Mouse (Mus musculus): ENCODE results near the gene Brd3. TPM values are rescaled to one million over a fixed set of nuclear protein-coding genes. Genes with fewer than 3 reads are reported as not detected.
"Not testable (repeated sequence)": the region's sequence is repeated elsewhere in the genome, so short reads cannot be mapped to it uniquely, and the experiment has no call there.

The Brd3 gene
- polyA plus RNA-seq, 1 experiment from 2014 or later = 70.8 TPM

DNA sequence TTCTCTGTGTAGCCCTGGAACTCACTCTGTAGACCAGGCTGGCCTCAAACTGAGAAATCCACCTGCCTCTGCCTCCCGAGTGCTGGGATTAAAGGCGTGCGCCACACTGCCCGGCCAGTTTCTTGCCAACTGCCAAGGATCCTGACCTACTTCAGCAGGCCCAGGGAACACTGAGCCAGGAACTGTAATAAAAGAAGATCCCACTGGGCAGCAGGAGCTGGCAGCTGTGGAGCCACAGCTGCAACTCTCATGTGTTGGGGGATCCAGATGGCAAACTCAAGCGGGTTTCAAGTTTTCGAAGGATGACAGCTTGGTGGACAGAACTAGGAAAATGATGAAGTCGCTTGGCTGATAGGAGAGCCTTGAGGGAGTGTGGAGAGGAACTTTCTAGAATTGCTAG is 3.2 kb upstream of the Brd3 start:
- H3K4me2 ChIP-seq (ENCODE audit: low read length) = no peak overlapping the region
- no peak overlapping the region for H3K4me3 ChIP-seq (ENCODE audit: control insufficient read depth in 1 of 2, insufficient read depth in 1 of 2, low read depth in 1 of 2, low read length in 2 of 2)
- H3K36me3 ChIP-seq (ENCODE audit: control insufficient read depth, insufficient read depth, low read length) = no peaks in the 10 kb centered on the region
- no peak overlapping the region for H3K27ac ChIP-seq (replicated peaks in 1 of 2; ENCODE audit: control insufficient read depth in 1 of 2, insufficient read depth in 1 of 2, low read depth in 2 of 2, low read length in 2 of 2)
- H3K27me3 ChIP-seq (ENCODE audit: control insufficient read depth, insufficient read depth, low read length) = no peaks in the 10 kb centered on the region
- ATAC-seq (ENCODE audit: insufficient number of reproducible peaks, insufficient read depth, low FRiP score, low read depth) = no peak
- H3K4me1 ChIP-seq (ENCODE audit: control insufficient read depth in 2 of 2, insufficient read depth in 2 of 2, low read length in 2 of 2) = peaks cover 8 to 12% of the 10 kb centered on the region in 2 experiments
- 89% methylated on average over 7 of the region's 7 CpGs for WGBS
- H3K9me3 ChIP-seq (ENCODE audit: control insufficient read depth, low read length) = no peaks in the 10 kb centered on the region
- no peak overlapping the region for H3K9ac ChIP-seq (ENCODE audit: low read length)

DNA sequence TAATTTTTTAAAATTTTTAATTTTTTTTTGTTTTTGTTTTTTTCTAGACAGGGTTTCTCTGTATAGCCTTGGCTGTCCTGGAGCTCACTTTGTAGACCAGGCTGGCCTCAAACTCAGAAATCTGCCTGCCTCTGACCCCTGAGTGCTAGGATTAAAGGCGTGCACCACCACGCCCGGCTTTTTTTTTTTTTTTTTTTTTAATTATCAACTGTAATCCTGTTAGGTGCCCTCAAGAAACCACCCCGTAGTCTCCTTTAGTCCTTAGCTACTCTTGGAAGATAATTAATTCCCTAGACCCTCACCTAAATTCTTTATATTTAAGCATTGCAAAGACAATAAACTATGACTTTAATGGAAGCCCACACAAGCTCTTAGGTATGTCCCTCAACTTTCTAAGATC is 804 bp downstream of the Brd3 start:
- not testable (repeated sequence) for ATAC-seq (ENCODE audit: insufficient number of reproducible peaks, insufficient read depth, low FRiP score, low read depth); H3K4me2 ChIP-seq (ENCODE audit: low read length); H3K9ac ChIP-seq (ENCODE audit: low read length); H3K27me3 ChIP-seq (ENCODE audit: control insufficient read depth, insufficient read depth, low read length); H3K4me3 ChIP-seq (ENCODE audit: control insufficient read depth in 1 of 2, insufficient read depth in 1 of 2, low read depth in 1 of 2, low read length in 2 of 2); H3K36me3 ChIP-seq (ENCODE audit: control insufficient read depth, insufficient read depth, low read length); H3K9me3 ChIP-seq (ENCODE audit: control insufficient read depth, low read length); H3K27ac ChIP-seq (replicated peaks in 1 of 2; ENCODE audit: control insufficient read depth in 1 of 2, insufficient read depth in 1 of 2, low read depth in 2 of 2, low read length in 2 of 2)
- 91% methylated on average over 4 of the region's 4 CpGs for WGBS
- H3K4me1 ChIP-seq (ENCODE audit: control insufficient read depth in 2 of 2, insufficient read depth in 2 of 2, low read length in 2 of 2) = peaks cover 17 to 25% of the 10 kb centered on the region in 2 experiments

DNA sequence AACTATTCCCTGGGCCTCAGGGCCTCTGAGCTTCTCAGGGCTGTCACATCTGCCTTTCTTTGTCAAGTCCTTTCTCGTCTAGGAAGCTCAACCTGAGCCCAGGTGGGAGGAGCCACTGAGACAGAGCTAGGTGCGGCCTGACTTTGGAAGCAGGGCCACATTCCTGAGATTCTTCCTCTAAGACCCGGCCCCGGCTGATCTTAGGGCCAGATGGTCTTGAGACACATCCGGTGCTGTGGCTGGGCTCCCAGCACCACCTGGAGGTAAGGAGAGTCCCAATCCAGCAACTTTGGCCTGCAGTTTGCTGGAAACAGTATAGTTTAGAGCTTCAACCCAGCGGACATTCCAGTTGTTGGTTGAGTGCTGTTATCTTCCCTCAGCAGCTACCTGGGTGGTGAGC is 1.9 kb downstream of the Brd3 start:
- Histone ChIP-seq H3K27ac (replicated peaks in 1 of 2; ENCODE audit: control insufficient read depth in 1 of 2, insufficient read depth in 1 of 2, low read depth in 2 of 2, low read length in 2 of 2) (peak overlapping the region in 1 of 2 experiments; percentile 51; a peak in 3 of 4 replicates), H3K4me1 (ENCODE audit: control insufficient read depth in 2 of 2, insufficient read depth in 2 of 2, low read length in 2 of 2) (peaks cover 17 to 25% of the 10 kb centered on the region in 2 experiments), H3K36me3 (ENCODE audit: control insufficient read depth, insufficient read depth, low read length) (no peaks in the 10 kb centered on the region), H3K9me3 (ENCODE audit: control insufficient read depth, low read length) (no peaks in the 10 kb centered on the region), H3K9ac (ENCODE audit: low read length) (no peak overlapping the region), H3K27me3 (ENCODE audit: control insufficient read depth, insufficient read depth, low read length) (no peaks in the 10 kb centered on the region), H3K4me3 (ENCODE audit: control insufficient read depth in 1 of 2, insufficient read depth in 1 of 2, low read depth in 1 of 2, low read length in 2 of 2) (no peak overlapping the region), H3K4me2 (ENCODE audit: low read length) (0 out of 2 replicates have a peak overlapping the region, but pooled peaks have one; percentile 13)
- ATAC-seq (ENCODE audit: insufficient number of reproducible peaks, insufficient read depth, low FRiP score, low read depth) = no peak
- WGBS = 5% methylated on average over 6 of the region's 6 CpGs

DNA sequence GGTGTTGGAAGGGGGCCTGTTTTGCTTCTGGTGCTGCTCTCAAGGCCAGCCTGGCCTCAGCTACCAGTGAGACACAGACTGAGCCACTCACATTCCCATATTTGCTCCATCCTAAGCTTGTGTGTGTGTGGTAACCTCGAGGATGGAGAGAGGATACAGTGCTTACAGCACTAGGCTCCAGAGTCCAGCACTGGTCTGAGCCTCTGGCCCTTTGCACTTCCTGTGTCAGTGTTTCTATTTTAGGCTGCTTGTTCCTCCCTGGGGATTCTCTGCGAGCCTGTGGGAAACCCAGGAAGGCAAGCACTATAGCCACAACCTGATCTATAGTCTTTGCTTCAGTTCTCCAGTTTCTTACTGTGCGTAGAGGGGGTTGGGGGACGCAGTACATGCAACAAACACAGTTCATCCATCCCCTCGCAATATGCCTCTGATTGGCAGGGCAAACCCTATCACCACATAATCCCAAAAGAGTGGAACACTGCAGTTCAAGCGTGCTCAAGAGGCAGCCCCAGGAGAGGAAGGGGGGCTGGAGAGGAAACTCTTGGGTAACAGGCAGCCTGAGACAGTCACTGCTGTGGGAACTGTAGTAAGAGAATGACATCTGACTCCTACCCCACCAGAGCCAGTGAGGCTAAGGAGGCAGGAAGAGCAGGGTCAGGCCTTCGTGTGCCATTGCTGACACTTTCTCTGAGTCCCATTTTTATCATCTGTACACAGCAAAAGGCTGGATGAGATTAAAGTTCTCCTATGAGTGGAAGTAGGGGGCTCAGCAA is 3.2 kb downstream of the Brd3 start:
- no peak for ATAC-seq (ENCODE audit: insufficient number of reproducible peaks, insufficient read depth, low FRiP score, low read depth)
- no peak overlapping the region for H3K4me3 ChIP-seq (ENCODE audit: control insufficient read depth in 1 of 2, insufficient read depth in 1 of 2, low read depth in 1 of 2, low read length in 2 of 2)
- peak overlapping the region; percentile 3; the same call in 1 of the 2 replicates for H3K9ac ChIP-seq (ENCODE audit: low read length)
- peak overlapping the region; percentile 4 to 68 for H3K27ac ChIP-seq (replicated peaks in 1 of 2; ENCODE audit: control insufficient read depth in 1 of 2, insufficient read depth in 1 of 2, low read depth in 2 of 2, low read length in 2 of 2)
- H3K9me3 ChIP-seq (ENCODE audit: control insufficient read depth, low read length) = no peaks in the 10 kb centered on the region
- peaks cover 17 to 25% of the 10 kb centered on the region in 2 experiments for H3K4me1 ChIP-seq (ENCODE audit: control insufficient read depth in 2 of 2, insufficient read depth in 2 of 2, low read length in 2 of 2)
- no peaks in the 10 kb centered on the region for H3K36me3 ChIP-seq (ENCODE audit: control insufficient read depth, insufficient read depth, low read length)
- H3K27me3 ChIP-seq (ENCODE audit: control insufficient read depth, insufficient read depth, low read length) = no peaks in the 10 kb centered on the region
- 40% methylated on average over 7 of the region's 7 CpGs for WGBS
- H3K4me2 ChIP-seq (ENCODE audit: low read length) = no peak overlapping the region

DNA sequence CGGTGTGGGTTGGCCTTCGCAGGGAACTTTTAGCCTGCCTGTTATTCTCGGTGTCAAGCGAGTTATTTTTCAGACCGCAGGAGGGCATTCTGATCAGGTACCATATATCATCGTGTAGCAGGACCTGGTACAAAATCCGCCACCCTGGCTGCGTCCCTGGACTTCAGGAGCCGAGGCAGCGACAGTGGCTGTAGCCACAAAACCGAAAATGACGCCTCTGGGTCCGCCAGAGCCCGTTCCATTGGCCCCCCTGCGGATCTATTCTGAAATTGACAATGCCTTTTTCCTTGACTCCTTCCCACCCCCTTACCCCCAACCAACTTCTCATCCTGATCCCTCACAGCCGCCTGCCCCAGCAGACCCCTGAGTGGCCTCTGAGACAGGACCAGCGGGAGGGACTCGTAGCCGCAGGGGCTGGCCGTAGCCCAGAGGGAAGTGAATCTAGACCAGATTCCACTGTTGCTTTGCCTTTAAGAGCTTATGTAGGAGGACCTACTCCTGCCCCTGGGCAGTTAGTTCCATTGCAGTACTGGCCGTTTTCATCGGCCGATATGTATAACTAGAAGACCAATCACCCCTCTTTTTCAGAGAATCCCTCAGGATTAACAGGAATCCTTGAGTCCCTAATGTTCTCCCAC is 11.0 kb downstream of the Brd3 start:
- Histone ChIP-seq H3K27me3 (ENCODE audit: control insufficient read depth, insufficient read depth, low read length) (no peaks in the 10 kb centered on the region), H3K4me3 (ENCODE audit: control insufficient read depth in 1 of 2, insufficient read depth in 1 of 2, low read depth in 1 of 2, low read length in 2 of 2) (peak overlapping the region; percentile 29 to 36), H3K4me2 (ENCODE audit: low read length) (peak overlapping the region; percentile 60), H3K36me3 (ENCODE audit: control insufficient read depth, insufficient read depth, low read length) (no peaks in the 10 kb centered on the region), H3K9ac (ENCODE audit: low read length) (peak overlapping the region; percentile 38), H3K9me3 (ENCODE audit: control insufficient read depth, low read length) (peaks cover 3% of the 10 kb centered on the region; the same call in 1 of the 2 replicates), H3K4me1 (ENCODE audit: control insufficient read depth in 2 of 2, insufficient read depth in 2 of 2, low read length in 2 of 2) (no peaks in the 10 kb centered on the region), H3K27ac (replicated peaks in 1 of 2; ENCODE audit: control insufficient read depth in 1 of 2, insufficient read depth in 1 of 2, low read depth in 2 of 2, low read length in 2 of 2) (peak overlapping the region in 1 of 2 experiments; percentile 17; a peak in 2 of 4 replicates)
- ATAC-seq (ENCODE audit: insufficient number of reproducible peaks, insufficient read depth, low FRiP score, low read depth) = no peak
- WGBS = 48% methylated on average over 23 of the region's 23 CpGs

DNA sequence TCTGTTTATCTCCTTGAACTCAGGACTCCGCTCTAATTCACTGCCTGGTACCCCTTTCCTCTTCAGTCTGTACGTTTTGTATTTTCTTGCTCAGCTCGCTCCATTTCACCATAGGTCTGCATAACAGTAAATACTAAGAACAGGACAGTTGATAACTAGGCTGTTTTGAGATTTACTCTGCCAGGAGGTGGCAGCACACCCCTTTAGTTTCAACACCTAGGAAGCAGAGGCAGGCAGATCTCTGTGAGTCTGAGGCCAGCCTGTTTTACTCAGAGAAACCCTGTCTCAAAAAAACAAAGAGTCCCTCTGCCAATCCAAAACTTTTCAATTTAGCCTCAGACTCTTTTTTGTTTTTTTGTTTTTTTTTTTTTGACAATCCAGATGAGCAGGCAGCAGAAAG is 13.5 kb downstream of the Brd3 start:
- ATAC-seq (ENCODE audit: insufficient number of reproducible peaks, insufficient read depth, low FRiP score, low read depth) = no peak
- Histone ChIP-seq H3K27me3 (ENCODE audit: control insufficient read depth, insufficient read depth, low read length) (no peaks in the 10 kb centered on the region), H3K9me3 (ENCODE audit: control insufficient read depth, low read length) (peaks cover 3% of the 10 kb centered on the region; the same call in 1 of the 2 replicates), H3K27ac (replicated peaks in 1 of 2; ENCODE audit: control insufficient read depth in 1 of 2, insufficient read depth in 1 of 2, low read depth in 2 of 2, low read length in 2 of 2) (no peak overlapping the region), H3K36me3 (ENCODE audit: control insufficient read depth, insufficient read depth, low read length) (no peaks in the 10 kb centered on the region), H3K9ac (ENCODE audit: low read length) (no peak overlapping the region), H3K4me1 (ENCODE audit: control insufficient read depth in 2 of 2, insufficient read depth in 2 of 2, low read length in 2 of 2) (no peaks in the 10 kb centered on the region), H3K4me3 (ENCODE audit: control insufficient read depth in 1 of 2, insufficient read depth in 1 of 2, low read depth in 1 of 2, low read length in 2 of 2) (no peak overlapping the region), H3K4me2 (ENCODE audit: low read length) (no peak overlapping the region)
- 90% methylated on average over 3 of the region's 3 CpGs for WGBS

DNA sequence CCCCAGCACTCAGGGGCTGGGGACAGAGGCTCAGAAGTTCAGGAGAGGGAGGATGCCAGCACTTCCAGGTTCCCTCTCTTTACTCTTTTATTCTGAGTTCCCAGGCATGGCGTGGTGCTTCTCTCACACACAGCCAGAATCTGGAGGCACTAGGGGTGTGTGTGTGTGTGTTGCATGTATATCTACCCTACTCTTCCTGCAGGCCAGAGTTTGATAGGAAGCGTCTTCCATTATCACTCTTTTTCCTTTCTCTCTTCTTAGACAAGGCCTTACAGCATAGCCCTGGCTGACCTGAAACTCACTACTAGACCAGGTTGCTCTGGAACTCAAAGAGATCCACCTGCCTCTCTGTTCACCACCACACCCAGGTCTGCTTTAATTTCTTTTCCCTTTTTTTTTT is 16.5 kb downstream of the Brd3 start:
- no peak for ATAC-seq (ENCODE audit: insufficient number of reproducible peaks, insufficient read depth, low FRiP score, low read depth)
- H3K4me1 ChIP-seq (ENCODE audit: control insufficient read depth in 2 of 2, insufficient read depth in 2 of 2, low read length in 2 of 2) = peaks cover 0 to 2% of the 10 kb centered on the region in 2 experiments; a peak in 1 of 4 replicates
- H3K9ac ChIP-seq (ENCODE audit: low read length) = no peak overlapping the region
- H3K9me3 ChIP-seq (ENCODE audit: control insufficient read depth, low read length) = peaks cover 3% of the 10 kb centered on the region; the same call in 1 of the 2 replicates
- WGBS = 66% methylated on average over 2 of the region's 2 CpGs
- no peak overlapping the region for H3K27ac ChIP-seq (replicated peaks in 1 of 2; ENCODE audit: control insufficient read depth in 1 of 2, insufficient read depth in 1 of 2, low read depth in 2 of 2, low read length in 2 of 2)
- H3K36me3 ChIP-seq (ENCODE audit: control insufficient read depth, insufficient read depth, low read length) = no peaks in the 10 kb centered on the region
- no peak overlapping the region for H3K4me3 ChIP-seq (ENCODE audit: control insufficient read depth in 1 of 2, insufficient read depth in 1 of 2, low read depth in 1 of 2, low read length in 2 of 2)
- H3K27me3 ChIP-seq (ENCODE audit: control insufficient read depth, insufficient read depth, low read length) = no peaks in the 10 kb centered on the region
- H3K4me2 ChIP-seq (ENCODE audit: low read length) = no peak overlapping the region
